Mouse (Mus musculus): ENCODE results near the gene Hyal3. TPM values are rescaled to one million over a fixed set of nuclear protein-coding genes. Genes with fewer than 3 reads are reported as not detected.

Gene Hyal3
- total and polyA plus RNA-seq, 3 experiments: 2.3 to 6.8 TPM; not detected in 1

- Histone ChIP-seq H3K36me3 (ENCODE audit: control insufficient read depth in 1 of 2, insufficient read depth in 2 of 2, low read length in 2 of 2) (peaks cover 5 to 17% of the 10 kb centered on the region in 2 experiments; a peak in 3 of 4 replicates), H3K27ac (ENCODE audit: control insufficient read depth, low read depth, low read length) (no peak overlapping the region), H3K27me3 (ENCODE audit: control insufficient read depth in 1 of 2, insufficient read depth in 2 of 2, low read length in 2 of 2) (no peaks in the 10 kb centered on the region), H3K4me1 (ENCODE audit: control insufficient read depth in 1 of 2, insufficient read depth in 2 of 2, low read length in 2 of 2) (peaks cover 10 to 19% of the 10 kb centered on the region in 2 experiments; a peak in 3 of 4 replicates), H3K9ac (ENCODE audit: control insufficient read depth, low read depth, low read length, poor library complexity, severe bottlenecking) (no peak overlapping the region), H3K4me3 (ENCODE audit: control insufficient read depth in 1 of 2, insufficient read depth in 1 of 2, low read depth in 2 of 2, low read length in 2 of 2) (no peak overlapping the region), H3K79me2 (ENCODE audit: control insufficient read depth, insufficient read depth, low read length, poor library complexity) (peaks cover 26% of the 10 kb centered on the region), H3K9me3 (replicated peaks; ENCODE audit: insufficient read depth, low read length) (no peaks in the 10 kb centered on the region)
- no peak for TF ChIP-seq ELF1 (IDR thresholded peaks at IDR 0.05; ENCODE audit: low read depth, low read length)
- no peak for TF ChIP-seq CTCF (IDR thresholded peaks at IDR 0.05 in 2 of 3, conservative IDR thresholded peaks at IDR 0.05 in 1 of 3; ENCODE audit: control insufficient read depth in 1 of 3, insufficient read depth in 1 of 3, low read depth in 2 of 3, low read length in 3 of 3, poor library complexity in 1 of 3, severe bottlenecking in 1 of 3)
- TF ChIP-seq MYB (IDR thresholded peaks at IDR 0.05; ENCODE audit: low read depth, low read length): no peak
- TF ChIP-seq POLR2AphosphoS2 (IDR thresholded peaks at IDR 0.05; ENCODE audit: low read length): no peak
- no peak for TF ChIP-seq CHD2 (IDR thresholded peaks at IDR 0.05; ENCODE audit: low read length)
- DNase-seq (ENCODE audit: low read depth, low spot score): no peak
Observed at GRCm38 (mm10) chr9:107593101-107593976, 12.7 kb downstream of the Hyal3 start.

- Histone ChIP-seq H3K27ac (ENCODE audit: control insufficient read depth, low read depth, low read length) (no peak overlapping the region), H3K27me3 (ENCODE audit: control insufficient read depth in 1 of 2, insufficient read depth in 2 of 2, low read length in 2 of 2) (no peaks in the 10 kb centered on the region), H3K79me2 (ENCODE audit: control insufficient read depth, insufficient read depth, low read length, poor library complexity) (peaks cover 16% of the 10 kb centered on the region), H3K9ac (ENCODE audit: control insufficient read depth, low read depth, low read length, poor library complexity, severe bottlenecking) (no peak overlapping the region), H3K4me1 (ENCODE audit: control insufficient read depth in 1 of 2, insufficient read depth in 2 of 2, low read length in 2 of 2) (peaks cover 7 to 15% of the 10 kb centered on the region in 2 experiments; a peak in 3 of 4 replicates), H3K9me3 (replicated peaks; ENCODE audit: insufficient read depth, low read length) (no peaks in the 10 kb centered on the region), H3K4me3 (ENCODE audit: control insufficient read depth in 1 of 2, insufficient read depth in 1 of 2, low read depth in 2 of 2, low read length in 2 of 2) (no peak overlapping the region), H3K36me3 (ENCODE audit: control insufficient read depth in 1 of 2, insufficient read depth in 2 of 2, low read length in 2 of 2) (peaks cover 5 to 12% of the 10 kb centered on the region in 2 experiments; a peak in 3 of 4 replicates)
- TF ChIP-seq POLR2AphosphoS2 (IDR thresholded peaks at IDR 0.05; ENCODE audit: low read length): no peak
- TF ChIP-seq POLR2A (IDR thresholded peaks at IDR 0.05; ENCODE audit: control insufficient read depth in 1 of 2, insufficient read depth in 1 of 2, low read depth in 1 of 2, low read length in 2 of 2, poor library complexity in 1 of 2): peak in 1 of 2 experiments; percentile 32; a peak in 1 of 4 replicates
- DNase-seq (ENCODE audit: low read depth, low spot score): no peak
Observed at GRCm38 (mm10) chr9:107594281-107595062, 13.9 kb downstream of the Hyal3 start.

DNA sequence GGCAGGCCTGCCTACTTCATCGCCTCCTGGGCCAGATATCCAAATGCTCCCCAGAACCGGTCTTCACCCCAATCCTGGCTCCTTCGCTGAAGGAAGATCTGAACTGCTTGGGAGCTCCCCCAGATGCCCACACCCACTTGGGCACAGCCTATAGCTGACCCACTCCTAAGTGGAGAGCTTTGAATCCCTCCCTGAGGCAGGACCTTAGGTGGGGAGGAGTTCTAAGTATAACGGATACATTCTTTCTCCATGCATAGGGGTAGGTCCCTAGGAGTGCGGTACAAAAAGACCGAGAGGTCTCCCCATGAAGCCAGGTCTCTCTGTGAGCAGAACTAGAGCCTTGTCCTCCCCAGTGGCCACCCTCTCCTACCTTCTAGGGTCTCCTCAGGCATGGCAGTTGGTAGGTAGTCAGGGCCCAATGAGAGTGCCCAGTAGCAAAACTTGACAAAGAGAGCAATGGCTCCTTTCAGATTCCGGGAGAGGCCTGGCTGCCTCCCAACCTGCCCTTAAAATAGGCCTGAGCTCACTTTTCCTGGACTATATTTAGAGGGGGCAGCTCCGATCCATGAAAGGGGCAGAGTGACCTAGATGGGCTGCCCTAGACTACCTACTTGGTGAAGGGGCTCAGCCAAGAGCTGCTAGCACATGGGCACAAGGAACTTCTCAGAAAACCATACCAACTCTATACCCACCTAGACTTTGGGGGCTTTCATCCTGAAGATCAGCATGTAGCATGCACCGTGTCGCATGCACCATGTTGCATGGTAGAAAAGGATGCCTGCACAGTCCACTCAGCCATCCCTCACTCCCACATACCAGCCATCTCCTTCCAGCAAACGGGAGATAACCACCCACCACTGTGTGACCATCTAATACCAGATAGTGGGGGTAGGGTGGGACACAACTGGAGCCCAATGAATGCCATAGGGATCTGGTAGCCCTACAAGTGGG, 16.3 kb downstream of the Hyal3 start:
- H3K9ac ChIP-seq (ENCODE audit: control insufficient read depth, low read depth, low read length, poor library complexity, severe bottlenecking): no peak overlapping the region
- H3K9me3 ChIP-seq (replicated peaks; ENCODE audit: insufficient read depth, low read length): no peaks in the 10 kb centered on the region
- no peak overlapping the region for H3K4me3 ChIP-seq (ENCODE audit: control insufficient read depth in 1 of 2, insufficient read depth in 1 of 2, low read depth in 2 of 2, low read length in 2 of 2)
- TF ChIP-seq MAZ (IDR thresholded peaks at IDR 0.05; ENCODE audit: low read depth, low read length): no peak
- no peak for TF ChIP-seq TBP (IDR thresholded peaks at IDR 0.05; ENCODE audit: low read depth, low read length)
- TF ChIP-seq MAFK (IDR thresholded peaks at IDR 0.05; ENCODE audit: borderline replicate concordance, low read depth, low read length): no peak
- peak; percentile 77 for TF ChIP-seq POLR2AphosphoS2 (IDR thresholded peaks at IDR 0.05; ENCODE audit: low read length)
- no peak for TF ChIP-seq CTCF (IDR thresholded peaks at IDR 0.05 in 2 of 3, conservative IDR thresholded peaks at IDR 0.05 in 1 of 3; ENCODE audit: control insufficient read depth in 1 of 3, insufficient read depth in 1 of 3, low read depth in 2 of 3, low read length in 3 of 3, poor library complexity in 1 of 3, severe bottlenecking in 1 of 3)
- peak in 1 of 2 experiments; percentile 50; a peak in 1 of 4 replicates for TF ChIP-seq POLR2A (IDR thresholded peaks at IDR 0.05; ENCODE audit: control insufficient read depth in 1 of 2, insufficient read depth in 1 of 2, low read depth in 1 of 2, low read length in 2 of 2, poor library complexity in 1 of 2)
- TF ChIP-seq GABPA (IDR thresholded peaks at IDR 0.05; ENCODE audit: low read depth, low read length): no peak
- no peak for TF ChIP-seq USF2 (IDR thresholded peaks at IDR 0.05; ENCODE audit: borderline replicate concordance in 1 of 2, insufficient read depth in 1 of 2, low read depth in 1 of 2, low read length in 2 of 2)
- no peak for TF ChIP-seq NRF1 (IDR thresholded peaks at IDR 0.05; ENCODE audit: insufficient read depth, low read depth, low read length, poor library complexity, severe bottlenecking)
- TF ChIP-seq MYC (IDR thresholded peaks at IDR 0.05; ENCODE audit: low read depth, low read length): 0 out of 2 replicates have a peak, but pooled peaks have one; percentile 29
- no peak for TF ChIP-seq USF1 (IDR thresholded peaks at IDR 0.05; ENCODE audit: low read depth, low read length)
- TF ChIP-seq ETS1 (IDR thresholded peaks at IDR 0.05; ENCODE audit: low read depth, low read length): no peak
- TF ChIP-seq MEF2A (IDR thresholded peaks at IDR 0.05; ENCODE audit: extremely low read depth, insufficient replicate concordance, low read depth, low read length, poor library complexity, severe bottlenecking): no peak
- H3K36me3 ChIP-seq (ENCODE audit: control insufficient read depth in 1 of 2, insufficient read depth in 2 of 2, low read length in 2 of 2): peaks cover 0 to 1% of the 10 kb centered on the region in 2 experiments; a peak in 1 of 4 replicates
- peaks cover 0 to 4% of the 10 kb centered on the region in 2 experiments; a peak in 1 of 4 replicates for H3K4me1 ChIP-seq (ENCODE audit: control insufficient read depth in 1 of 2, insufficient read depth in 2 of 2, low read length in 2 of 2)
- DNase-seq (ENCODE audit: low read depth, low spot score): no peak
- no peaks in the 10 kb centered on the region for H3K79me2 ChIP-seq (ENCODE audit: control insufficient read depth, insufficient read depth, low read length, poor library complexity)
- no peaks in the 10 kb centered on the region for H3K27me3 ChIP-seq (ENCODE audit: control insufficient read depth in 1 of 2, insufficient read depth in 2 of 2, low read length in 2 of 2)
- no peak overlapping the region for H3K27ac ChIP-seq (ENCODE audit: control insufficient read depth, low read depth, low read length)
